Mouse (Mus musculus) layer of hippocampus, adult 8-10 months (tissue): ENCODE data around the gene Slc22a4. TPM values are rescaled to one million over a fixed set of nuclear protein-coding genes. Genes with fewer than 3 reads are reported as not detected.
"Not testable (repeated sequence)": the region's sequence is repeated elsewhere in the genome, so short reads cannot be mapped to it uniquely, and the experiment has no call there.

ENCODE experiments used
- DNase-seq, 2 experiments: peaks; one replicate each; pipeline ENCODE4 v3.0.0; 2022; ENCODE audit warnings: low spot score in 2 of 2
- total RNA-seq, 4 experiments: library from RNA; stranded (reverse); gene quantifications; 2 replicates each; pipeline ENCODE4 v1.2.4; 2022

Gene Slc22a4
- total RNA-seq, 4 experiments from 2014 or later = 7.8 to 14.1 (median 8.4) TPM

DNA sequence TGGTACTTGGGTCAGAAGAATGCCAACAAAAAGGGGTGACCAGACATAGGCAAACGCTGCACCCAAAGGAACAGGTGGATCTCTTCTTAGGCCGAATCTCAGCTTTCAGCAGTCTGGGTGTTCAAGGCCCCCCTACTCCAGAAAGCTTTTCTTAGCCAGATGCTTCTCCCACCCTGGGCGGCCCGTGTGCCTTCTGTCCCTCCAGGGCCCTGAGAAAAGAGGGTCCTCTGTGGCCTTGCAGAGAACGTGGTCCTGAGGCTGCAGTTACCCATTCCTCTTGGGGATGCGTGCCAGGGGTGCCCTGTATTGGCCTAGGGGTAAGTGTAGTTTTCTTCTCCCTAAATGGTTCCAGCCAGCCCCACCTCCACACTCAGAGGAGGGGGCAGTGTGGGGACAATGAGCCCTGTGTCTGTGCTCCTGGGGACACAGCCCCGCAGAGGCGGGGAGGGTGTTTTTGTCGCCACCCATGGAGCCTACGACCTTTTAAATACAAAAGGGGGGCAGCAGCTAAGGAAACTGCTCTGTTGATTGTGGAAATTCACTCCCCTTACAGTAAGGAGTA, 30.2 kb upstream of the Slc22a4 start:
- DNase-seq = no peak

DNA sequence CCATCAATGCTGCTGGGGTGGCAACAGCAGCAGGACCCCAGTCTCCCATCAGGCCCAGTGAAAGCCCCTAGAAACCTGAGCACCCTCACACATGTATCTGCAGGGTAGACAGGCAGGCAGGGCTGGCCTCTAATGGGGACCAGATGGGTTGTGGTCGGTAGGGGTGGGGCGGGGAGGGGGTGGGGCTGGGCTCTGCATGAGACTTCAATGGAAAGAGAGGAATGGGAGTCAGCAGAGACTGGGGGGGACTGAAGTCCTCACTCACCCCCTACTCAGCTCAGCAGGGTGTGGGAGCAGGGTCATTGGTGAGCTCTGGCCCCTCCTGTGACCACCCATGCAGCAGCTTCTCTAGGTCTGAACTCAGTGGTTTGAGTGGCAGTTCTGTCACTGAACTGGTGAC, 29.5 kb upstream of the Slc22a4 start:
- no peak for DNase-seq

DNA sequence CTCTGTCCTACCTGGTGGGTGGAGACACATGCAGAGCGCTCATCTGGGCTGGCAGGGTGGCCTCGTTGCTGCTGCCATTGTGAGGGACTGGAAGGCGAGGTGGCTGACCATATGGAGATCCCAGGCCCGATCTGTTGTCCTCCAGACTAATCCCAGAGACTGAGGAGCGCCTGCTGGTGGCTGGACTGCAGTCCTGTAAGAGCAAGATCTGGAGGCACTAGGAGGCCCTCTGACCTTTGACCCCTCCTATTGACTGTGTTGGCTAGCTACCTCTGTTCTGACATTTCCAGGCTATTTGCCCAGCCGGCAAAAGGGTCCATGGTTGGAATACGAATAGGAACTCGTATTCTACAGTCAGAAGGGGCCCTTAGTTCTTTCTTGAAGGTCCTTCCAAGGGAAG, 28.2 kb upstream of the Slc22a4 start:
- peak in 1 of 2 experiments; percentile 57 for DNase-seq

DNA sequence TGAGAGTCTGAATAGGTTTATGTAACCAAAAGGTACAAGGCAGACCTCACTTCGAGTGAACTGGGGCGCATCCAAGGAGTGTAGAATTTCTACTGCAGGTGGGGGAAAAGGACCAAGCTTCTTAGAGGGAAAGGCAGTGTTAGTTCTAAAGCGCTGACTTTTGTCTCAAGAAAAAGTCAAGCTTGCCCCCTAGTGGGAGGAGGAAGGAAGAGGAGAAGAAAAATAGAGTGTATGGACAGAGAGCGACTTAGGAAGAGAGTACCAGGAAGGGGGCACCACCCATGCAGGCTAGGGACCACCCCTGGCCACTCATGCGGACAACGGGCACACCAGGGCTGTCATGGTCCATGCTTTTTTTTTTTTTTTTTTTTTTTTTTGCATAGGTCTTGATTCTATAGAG, 26.4 kb upstream of the Slc22a4 start:
- no peak for DNase-seq

DNA sequence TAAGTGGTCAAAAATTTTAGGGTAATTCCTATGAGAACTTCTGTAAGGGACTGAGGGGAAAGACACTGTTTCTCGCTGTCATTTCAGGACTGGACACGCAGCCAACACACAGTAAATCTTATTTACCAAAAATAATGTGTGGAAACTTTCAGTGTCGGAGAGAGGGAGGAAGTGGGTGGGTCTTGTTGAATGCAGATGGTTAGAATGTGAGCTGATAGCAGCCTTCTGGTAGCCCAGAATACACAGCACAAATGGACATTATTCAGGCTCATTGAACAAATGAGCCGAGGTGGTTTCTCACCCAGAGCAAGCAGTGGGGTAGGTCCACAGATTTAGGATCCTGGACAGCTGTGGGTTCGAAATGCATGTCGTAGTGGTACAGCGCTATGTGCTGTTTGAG, 25.2 kb upstream of the Slc22a4 start:
- DNase-seq = no peak

DNA sequence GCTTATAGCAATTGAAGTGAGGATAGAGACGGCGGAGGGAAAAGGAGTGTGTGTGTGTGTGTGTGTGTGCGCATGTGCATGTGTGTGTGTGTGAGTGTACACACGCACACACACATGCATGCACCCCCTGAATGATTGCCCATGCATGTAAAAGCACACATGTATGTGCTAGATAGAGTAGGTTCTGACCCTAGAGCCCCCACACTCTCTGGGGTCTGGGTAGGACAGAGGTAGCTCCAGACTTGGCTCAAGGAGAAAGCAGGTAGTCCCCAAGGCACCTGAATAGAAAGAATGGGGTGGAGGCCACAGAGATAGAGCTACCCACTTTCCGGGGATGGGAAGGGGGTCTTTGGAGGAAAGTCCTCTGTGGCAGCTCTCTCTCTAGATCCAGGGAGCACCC, 24.2 kb upstream of the Slc22a4 start:
- no peak for DNase-seq

DNA sequence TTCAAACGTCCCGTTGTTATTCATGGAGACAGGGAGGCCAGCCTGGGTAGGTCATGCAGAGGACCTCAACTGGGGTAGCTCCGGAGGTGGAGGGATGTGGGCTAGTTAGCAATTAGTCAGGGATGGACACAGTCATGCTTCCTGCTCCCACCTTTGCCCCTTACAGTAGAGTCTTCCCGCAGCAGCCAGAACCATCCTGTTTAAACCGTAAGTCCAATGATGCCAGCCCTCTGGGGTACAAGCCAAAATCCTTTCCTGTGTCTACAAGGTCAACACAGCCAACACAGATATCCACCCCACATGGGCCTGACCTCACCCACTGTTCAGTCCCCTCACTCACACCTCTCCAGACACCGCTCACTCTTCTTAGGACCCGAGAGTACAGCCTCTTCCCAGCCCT, 23.3 kb upstream of the Slc22a4 start:
- DNase-seq = no peak

DNA sequence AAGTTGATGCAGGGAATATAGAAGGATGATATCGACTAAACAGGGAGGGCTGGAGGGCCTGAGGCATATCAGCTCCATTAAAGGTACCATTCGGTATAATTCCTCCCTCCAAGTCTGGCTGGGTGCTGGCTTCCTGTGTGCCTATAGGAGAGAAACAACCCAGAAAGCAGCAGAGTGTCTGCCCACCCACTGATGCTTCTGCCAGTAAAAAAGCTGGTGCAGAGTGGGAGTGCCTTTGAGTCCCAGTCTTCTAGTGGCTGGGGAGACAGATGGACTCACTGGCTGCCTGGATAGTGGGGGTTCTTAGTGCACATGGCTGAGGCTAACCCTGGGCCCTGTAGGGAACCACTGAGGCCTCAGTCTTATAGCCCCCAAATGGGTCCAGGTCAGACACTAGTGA, 22.3 kb upstream of the Slc22a4 start:
- DNase-seq = no peak

DNA sequence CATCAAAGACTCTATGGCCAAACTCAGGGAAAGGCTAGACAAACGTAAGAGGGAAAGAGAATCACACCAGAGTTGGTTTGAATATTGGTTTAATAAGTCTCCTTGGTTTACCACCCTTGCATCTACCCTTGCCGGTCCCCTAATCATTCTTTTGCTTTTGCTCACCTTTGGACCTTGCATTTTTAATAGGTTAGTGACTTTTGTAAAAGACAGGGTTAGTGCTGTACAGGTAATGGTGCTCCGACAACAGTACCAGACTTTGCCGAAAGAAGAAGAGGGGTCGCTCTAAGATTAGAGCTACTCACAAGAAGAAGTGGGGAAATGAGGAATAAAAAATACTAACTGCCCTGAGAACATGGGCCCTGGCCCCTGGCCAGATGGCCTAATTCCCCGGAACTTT, 12.8 kb upstream of the Slc22a4 start:
- no peak for DNase-seq

DNA sequence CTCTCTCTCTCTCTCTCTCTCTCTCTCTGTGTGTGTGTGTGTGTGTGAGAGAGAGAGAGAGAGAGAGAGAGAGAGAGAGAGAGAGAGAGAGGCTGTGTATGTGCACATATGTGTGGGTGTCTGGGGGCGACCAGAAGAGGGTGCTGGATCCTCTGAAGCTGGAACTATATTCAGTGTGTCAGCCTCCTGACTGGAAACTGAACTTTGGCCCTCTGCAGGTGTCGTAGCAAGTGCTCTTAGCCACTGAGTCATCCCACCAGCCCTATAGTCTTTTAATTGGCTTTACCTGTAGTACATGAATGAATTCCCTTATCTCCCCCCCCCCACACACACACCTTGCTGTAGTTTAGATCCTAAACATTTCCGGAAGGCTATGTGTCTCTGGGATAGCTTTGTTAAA, 5.0 kb upstream of the Slc22a4 start:
- not testable (repeated sequence) for DNase-seq

DNA sequence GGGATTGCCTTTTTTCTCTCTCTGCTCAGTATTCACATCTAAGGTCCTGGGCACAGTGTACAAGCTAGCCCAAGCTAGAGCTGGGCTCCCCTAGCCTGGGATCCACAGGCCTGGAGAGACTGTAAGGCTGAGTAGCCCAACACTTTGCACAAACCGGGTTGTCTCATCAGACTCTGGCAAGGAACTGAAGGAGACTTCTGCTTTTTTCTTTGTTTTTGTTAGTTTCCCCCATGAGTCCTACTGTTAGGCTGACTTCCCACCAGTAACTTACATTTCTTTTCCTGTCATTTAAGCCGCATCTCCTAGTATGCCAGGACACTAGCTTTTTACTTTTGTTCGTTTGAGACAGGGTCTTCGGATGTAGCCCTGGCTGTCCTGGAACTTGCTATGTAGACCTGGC, 1.1 kb upstream of the Slc22a4 start:
- no peak for DNase-seq

DNA sequence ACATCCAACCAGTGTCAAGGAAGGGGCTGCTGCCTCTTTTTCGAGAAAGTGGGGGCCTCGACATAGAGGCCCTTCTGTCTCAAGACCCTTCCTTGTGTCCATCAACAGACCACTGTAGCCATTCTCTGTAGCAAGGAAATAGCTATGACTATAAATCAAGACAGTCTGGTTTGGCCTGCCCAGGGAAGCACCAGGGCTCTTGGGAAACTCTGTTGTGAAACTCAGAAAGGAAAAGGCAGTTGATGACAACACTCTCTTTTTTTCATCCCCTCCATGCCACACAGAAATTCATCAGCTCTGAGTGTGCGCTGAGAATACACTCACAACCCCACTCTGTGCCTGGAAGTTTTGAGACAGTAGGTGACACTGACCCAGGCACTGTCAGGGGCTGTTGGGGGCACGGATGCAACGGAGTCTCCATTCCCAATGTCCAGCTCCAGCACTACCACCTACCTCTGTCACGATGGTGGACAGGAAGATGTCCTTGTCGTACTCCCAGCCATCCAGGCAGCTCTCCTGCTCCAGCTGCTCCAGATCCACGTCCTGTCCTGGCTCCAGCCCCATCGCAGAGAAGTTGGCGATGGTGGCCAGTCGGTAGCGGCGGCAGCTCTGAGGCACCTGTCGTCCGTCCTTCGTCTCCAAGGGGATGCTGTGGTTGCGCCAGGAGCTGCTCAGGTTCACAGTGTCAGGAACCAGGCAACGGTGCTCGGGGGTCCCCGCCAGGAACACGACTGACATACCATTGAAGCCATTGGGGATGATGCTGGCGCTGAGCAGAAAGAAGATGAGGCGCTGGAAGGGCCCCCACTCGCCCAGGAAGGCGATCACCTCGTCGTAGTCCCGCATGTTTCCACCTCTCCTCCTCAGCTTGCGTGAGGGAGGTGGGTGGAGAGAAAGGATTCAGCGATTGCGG, 503 bp downstream of the Slc22a4 start:
- no peak for DNase-seq

DNA sequence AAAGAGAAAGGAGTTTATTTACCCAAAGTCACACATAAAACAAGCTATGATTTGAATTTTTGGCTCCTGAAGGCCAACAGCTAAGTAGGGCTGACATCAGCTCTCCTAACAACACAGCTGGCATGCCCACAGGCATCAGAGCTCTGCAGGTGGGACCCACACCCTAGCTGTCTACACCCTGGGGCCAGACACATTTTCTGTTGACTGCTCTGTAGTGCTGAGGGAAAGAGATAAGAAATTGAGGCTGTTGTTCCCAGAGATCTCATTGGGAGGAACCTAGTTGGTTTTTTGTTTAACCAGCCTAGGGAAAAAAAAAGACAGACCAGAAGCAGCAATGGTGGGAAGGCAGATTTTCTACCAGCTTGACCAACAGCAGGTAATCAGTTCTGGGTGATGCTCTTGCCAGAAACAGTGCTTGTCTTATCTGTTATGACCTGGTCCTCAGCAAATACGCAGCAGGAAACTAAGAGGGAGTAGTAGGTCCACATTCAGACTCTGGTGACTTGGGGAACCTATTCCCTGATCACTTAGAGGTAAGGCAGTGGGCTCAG, 1.3 kb downstream of the Slc22a4 start:
- DNase-seq = no peak

DNA sequence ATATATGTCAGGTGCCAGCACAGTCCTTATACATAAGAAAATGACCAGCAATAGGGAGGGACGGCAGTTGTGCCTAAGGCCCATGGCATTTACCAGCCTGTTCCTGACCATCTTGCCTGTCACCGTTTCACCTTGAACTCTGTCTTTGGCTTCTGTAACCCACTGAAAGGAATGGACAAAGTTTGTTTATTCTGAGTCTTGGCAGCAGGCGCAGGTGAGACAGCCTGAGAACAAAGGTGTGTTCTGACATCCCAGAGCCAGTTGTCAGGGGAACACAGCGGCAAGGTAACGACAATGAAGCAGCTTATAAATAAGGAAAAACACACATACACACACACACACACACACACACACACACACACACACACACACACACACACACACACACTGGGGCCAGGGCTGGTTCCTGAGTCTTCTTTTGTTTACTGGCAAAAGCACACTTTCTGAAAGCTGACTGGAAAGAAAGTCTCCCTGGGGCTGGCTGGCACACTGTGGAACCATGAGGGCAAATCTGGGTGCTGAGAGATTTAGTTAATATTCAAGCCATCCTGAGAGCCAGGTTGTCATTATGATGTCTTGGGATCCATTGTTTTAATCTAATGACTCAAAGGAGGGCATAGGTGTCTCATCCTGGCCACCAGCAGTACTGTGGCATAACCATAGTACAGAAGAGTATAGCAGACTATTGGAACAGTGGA, 6.3 kb downstream of the Slc22a4 start:
- no peak for DNase-seq

DNA sequence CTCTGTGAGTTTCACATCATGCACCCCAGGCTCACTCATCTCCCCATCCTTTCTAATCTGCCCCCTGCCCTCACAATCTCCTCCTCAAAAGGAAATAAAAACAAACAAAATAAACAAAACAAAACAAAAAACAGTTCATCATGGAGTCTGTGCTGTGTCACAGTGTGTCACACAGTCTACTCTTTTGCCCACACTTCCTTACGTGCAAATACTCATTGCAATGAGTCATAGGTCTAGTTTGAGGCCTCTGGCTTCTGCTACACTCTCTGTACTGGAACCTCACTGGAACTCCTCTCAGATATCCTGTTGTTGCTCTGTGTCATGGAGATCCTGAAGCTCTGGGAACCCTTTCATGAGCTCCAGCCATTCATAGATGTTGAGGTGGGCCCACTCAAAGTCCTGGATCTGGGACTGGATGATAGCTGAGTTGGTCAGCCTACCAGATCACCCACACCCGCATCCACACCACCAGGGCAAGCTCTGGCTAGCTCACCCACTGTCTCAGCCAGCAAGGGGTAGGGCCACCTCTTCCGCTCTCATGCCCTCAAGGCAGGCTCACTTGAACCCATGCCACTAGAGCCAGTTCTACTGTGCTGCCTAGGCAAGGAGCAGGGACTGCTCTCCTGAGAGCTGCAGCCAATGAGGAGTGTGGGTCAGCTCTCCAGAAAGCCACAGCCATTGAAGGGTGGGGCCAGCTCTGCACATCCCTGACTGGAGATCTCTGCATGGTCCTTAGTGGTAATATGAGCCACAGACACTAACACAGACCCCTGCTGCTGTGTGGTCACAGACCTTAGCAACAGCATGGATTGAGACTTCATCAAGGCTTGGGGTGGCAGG, 8.8 kb downstream of the Slc22a4 start:
- DNase-seq = no peak

DNA sequence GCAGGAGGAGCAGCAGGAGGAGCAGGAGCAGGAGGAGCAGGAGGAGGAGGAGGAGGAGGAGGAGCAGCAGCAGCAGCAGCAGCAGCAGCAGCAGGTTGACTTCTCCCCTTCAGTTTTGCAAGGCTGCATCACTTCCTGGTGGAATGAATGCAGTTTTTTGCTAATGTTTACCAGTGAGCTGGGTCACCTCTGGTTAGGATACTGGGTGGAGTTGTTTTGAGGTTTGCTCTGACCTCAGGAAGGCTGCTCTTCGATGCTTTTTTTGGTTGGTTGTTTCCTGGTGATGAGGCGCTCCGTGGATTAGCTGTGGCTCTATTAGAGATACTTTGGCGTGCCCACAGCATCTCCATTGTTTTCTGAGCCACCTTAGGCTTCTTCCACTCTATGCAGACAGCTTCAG, 10.3 kb downstream of the Slc22a4 start:
- DNase-seq = no peak

DNA sequence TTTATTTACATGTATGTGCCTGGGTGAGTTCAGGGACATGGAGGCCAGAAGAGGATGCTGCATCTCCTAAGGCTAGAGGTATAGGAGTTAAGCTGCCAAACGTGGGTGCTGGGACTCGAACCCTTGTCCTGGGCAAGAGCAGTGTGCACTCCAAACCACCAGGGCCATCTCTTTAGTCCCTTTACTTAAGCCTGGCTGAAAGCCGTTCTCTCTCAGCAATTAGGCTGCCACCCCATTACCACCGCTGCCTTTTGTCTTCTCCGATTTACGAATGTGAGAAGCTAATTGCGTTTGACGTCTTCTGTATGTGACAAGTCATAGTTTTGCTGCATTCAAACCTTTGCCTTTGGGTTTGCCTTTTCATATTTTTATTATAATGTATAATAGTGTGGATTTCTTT, 11.8 kb downstream of the Slc22a4 start:
- DNase-seq = no peak

DNA sequence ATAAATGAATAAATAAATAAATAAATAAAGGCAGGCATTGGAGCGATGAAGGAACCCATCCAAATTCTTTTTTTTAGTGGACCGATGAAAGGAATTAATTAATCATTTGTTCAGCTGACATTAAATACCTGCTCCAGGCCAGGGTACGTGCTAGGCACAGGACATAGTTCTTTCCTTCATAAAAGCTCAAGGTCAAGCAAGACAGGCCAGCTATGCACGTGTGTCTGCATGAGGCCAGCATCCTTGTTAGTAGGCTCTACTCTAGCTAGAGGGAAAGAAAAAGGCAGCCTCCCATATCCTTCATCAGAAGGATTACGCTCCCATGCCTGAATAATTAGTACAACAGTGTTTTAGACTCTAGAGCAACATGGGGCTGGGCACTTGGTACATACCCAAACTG, 14.9 kb downstream of the Slc22a4 start:
- no peak for DNase-seq

DNA sequence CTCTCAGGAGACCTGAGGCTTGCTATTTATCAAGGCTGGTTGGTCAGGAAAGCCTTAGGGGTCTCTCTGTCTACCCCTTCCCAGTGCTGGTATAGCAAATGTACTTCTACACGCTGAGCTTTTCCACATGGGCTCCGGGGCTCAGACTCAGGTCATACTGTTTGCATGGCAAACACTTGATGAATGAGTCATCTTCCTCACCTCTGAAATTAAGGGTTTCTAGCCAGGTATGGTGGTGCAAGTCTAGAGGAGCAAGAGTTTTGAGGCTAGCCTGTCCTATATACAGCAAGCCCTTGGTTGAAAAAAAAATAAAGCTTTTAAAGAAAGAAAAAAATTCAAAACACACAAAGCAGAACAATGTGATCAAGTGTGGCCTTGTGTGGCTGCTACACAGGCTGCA, 16.6 kb downstream of the Slc22a4 start:
- no peak for DNase-seq

DNA sequence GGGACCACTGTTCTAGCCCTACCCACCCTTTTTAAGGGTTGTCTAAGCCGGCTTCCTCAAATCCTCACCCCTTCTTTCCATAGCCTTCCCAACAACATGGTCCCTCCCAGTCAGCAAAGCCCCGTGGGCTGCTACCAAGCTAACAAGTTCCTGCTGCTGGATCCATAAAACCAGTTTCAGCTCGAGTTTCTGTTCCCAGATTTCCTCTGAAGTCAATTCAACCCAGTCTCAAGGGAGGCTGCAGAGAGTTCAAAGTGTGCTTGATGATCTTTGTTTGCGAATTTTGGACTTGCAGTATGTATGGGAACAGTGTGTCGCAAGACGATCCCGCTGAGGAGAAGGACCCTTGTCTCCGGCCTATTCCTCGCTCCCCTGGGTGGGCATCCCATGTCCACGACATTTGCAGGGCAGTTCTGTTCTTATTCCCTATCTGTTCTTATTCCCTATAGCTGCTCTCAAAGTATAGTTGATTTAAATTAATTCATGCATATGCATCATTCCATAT, 19.4 kb downstream of the Slc22a4 start:
- no peak for DNase-seq

DNA sequence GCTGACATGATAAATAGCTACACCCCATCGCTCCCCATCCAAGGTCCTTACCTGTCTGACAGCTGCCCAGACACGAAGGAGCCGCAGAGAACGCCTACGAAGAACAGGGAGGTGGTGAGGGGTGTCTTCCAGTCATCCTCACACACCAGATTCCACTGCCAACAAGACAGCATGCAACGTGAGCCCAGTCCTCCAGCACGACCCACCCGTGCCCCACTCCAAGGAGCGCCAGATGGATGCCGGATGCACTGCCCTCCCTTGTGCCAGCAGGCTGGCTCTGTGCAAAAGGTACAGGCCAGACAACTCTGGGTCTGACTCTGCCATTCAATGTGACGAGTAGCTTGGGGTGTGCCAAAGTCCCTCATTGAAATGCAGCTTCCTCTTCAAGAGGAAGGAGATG, 20.2 kb downstream of the Slc22a4 start:
- no peak for DNase-seq
